In genomic region chr5:35935939-35936338, GRCm38 (mm10) we compare ENCODE assay signal across 21 mouse cellular contexts. TPM values are rescaled to one million over a fixed set of nuclear protein-coding genes. Genes with fewer than 3 reads are reported as not detected.
A peak's percentile ranks its signal among the peaks of the same experiment; 100 is the strongest.
DNase-seq lines count a peak whose midpoint lies in the region; ATAC-seq and TF ChIP-seq lines count a peak whose summit lies in the region.
"Had no signal": no experiment of that assay in that cellular context is flagged by ENCODE, and none has a peak within 500 bp of the region (broad histone marks: within the 10 kb centered on the region; RNA-seq: fewer than 3 reads in every experiment).

No protein-coding gene starts in this region.

- H3K4me3 ChIP-seq in limb, embryonic 10.5 days: no peak overlapping the region
- H3K4me3 ChIP-seq in stomach, postnatal 0 days (ENCODE audit: low read depth, low read length): no peak overlapping the region
- H3K4me3 ChIP-seq: embryonic facial prominence, embryonic 13.5 days; embryonic facial prominence, embryonic 15.5 days; erythroblast, embryonic 14.5 days; forebrain, embryonic 10.5 days; forebrain, embryonic 12.5 days had no signal

- H3K27me3 ChIP-seq in limb, embryonic 10.5 days (ENCODE audit: low read depth, poor library complexity, severe bottlenecking): no peaks in the 10 kb centered on the region
- no peaks in the 10 kb centered on the region for H3K27me3 ChIP-seq in stomach, postnatal 0 days (ENCODE audit: control insufficient read depth, insufficient read depth, low read length)
- H3K27me3 ChIP-seq: embryonic facial prominence, embryonic 13.5 days; embryonic facial prominence, embryonic 15.5 days; forebrain, embryonic 12.5 days had no signal

- H3K9ac ChIP-seq in stomach, postnatal 0 days (ENCODE audit: low read length): no peak overlapping the region
- H3K9ac ChIP-seq: embryonic facial prominence, embryonic 13.5 days; embryonic facial prominence, embryonic 15.5 days; forebrain, embryonic 12.5 days had no signal

- ATAC-seq in stomach, postnatal 0 days (ENCODE audit: low FRiP score, low TSS enrichment): no peak
- ATAC-seq: forebrain, embryonic 14.5 days had no signal

- DNase-seq in heart, postnatal 4 days: peak; percentile 52
- no peak for DNase-seq in heart, adult 9 months (ENCODE audit: low spot score in 2 of 2)
- no peak for DNase-seq in limb, embryonic 10.5 days (ENCODE audit: low spot score)
- DNase-seq in stomach, postnatal 0 days (ENCODE audit: low spot score): no peak
- no peak for DNase-seq in ovary, postnatal 36 days (ENCODE audit: low spot score)
- DNase-seq: adrenal gland, adult 2 months; adrenal gland, postnatal 10 days; adrenal gland, postnatal 25 days; cerebellum, adult 11 months; cerebellum, adult 18-20 months; cerebellum, adult 8-10 months; cerebellum, adult 9-11 months; cerebellum, postnatal 14 days; cerebellum, postnatal 36 days; embryo, embryonic 11 days had no signal

- WGBS in limb, embryonic 10.5 days: 84% methylated on average over 7 of the region's 7 CpGs
- WGBS in stomach, postnatal 0 days: 60% methylated on average over 7 of the region's 7 CpGs

- peaks cover 17% of the 10 kb centered on the region for H3K36me3 ChIP-seq in limb, embryonic 10.5 days
- no peaks in the 10 kb centered on the region for H3K36me3 ChIP-seq in stomach, postnatal 0 days (ENCODE audit: control insufficient read depth, insufficient read depth, low read length)
- H3K36me3 ChIP-seq: embryonic facial prominence, embryonic 15.5 days had no signal

- H3K4me2 ChIP-seq in stomach, postnatal 0 days (replicated peaks; ENCODE audit: low read depth): no peak overlapping the region
- H3K4me2 ChIP-seq: embryonic facial prominence, embryonic 13.5 days; embryonic facial prominence, embryonic 15.5 days; forebrain, embryonic 12.5 days had no signal

- peak overlapping the region; percentile 19; the same call in 1 of the 2 replicates for H3K27ac ChIP-seq in limb, embryonic 10.5 days
- H3K27ac ChIP-seq in stomach, postnatal 0 days (replicated peaks): 0 out of 2 replicates have a peak overlapping the region, but pooled peaks have one; percentile 30
- H3K27ac ChIP-seq: embryonic facial prominence, embryonic 13.5 days; embryonic facial prominence, embryonic 15.5 days; forebrain, embryonic 10.5 days; forebrain, embryonic 12.5 days had no signal

- H3K9me3 ChIP-seq in limb, embryonic 10.5 days (replicated peaks): no peaks in the 10 kb centered on the region
- H3K9me3 ChIP-seq in stomach, postnatal 0 days (ENCODE audit: control insufficient read depth, low read length): no peaks in the 10 kb centered on the region
- H3K9me3 ChIP-seq: embryonic facial prominence, embryonic 13.5 days; embryonic facial prominence, embryonic 15.5 days; forebrain, embryonic 10.5 days; forebrain, embryonic 12.5 days had no signal

- no peak for TF ChIP-seq EP300 in stomach, postnatal 0 days (optimal IDR thresholded peaks at IDR 0.05)

- no peak for TF ChIP-seq CTCF in stomach, postnatal 0 days (IDR thresholded peaks at IDR 0.05; ENCODE audit: low read depth)

- H3K4me1 ChIP-seq in limb, embryonic 10.5 days: peaks cover 23% of the 10 kb centered on the region
- H3K4me1 ChIP-seq in stomach, postnatal 0 days (replicated peaks; ENCODE audit: control insufficient read depth, insufficient read depth): 0 out of 2 replicates have a peak, but pooled peaks cover 2% of the 10 kb centered on the region

RNA-seq across cellular contexts. Expression of gene Afap1, which starts 42.8 kb away (rescaled TPM):
- total RNA-seq in heart, postnatal 4 days (2021): 10 to 100 TPM; 45.2 to 45.9 TPM
- polyA plus RNA-seq in limb, embryonic 10.5 days (2016; fragmentation: Nextera tagmentation; extraction: Ambion mirVana): 13.6 and 15.1 TPM in 2 replicates
- 9.3 and 9.4 TPM in 2 replicates for polyA plus RNA-seq in stomach, postnatal 0 days (2015; fragmentation: Nextera tagmentation; extraction: Ambion mirVana)
